Mouse (Mus musculus) CD4-positive, CD25-positive, alpha-beta regulatory T cell (primary cell): Measurements from ENCODE around the gene Lrig1. TPM values are rescaled to one million over a fixed set of nuclear protein-coding genes. Genes with fewer than 3 reads are reported as not detected.

Experiments used
- polyA plus RNA-seq: library from polyadenylated mRNA; unstranded; fragments of 100-300 nt; shearing (Covaris generic); gene quantifications from one replicate; pipeline ENCODE4 v1.2.1, GENCODE M21; 2017

Gene Lrig1
- polyA plus RNA-seq, result 117 TPM

DNA sequence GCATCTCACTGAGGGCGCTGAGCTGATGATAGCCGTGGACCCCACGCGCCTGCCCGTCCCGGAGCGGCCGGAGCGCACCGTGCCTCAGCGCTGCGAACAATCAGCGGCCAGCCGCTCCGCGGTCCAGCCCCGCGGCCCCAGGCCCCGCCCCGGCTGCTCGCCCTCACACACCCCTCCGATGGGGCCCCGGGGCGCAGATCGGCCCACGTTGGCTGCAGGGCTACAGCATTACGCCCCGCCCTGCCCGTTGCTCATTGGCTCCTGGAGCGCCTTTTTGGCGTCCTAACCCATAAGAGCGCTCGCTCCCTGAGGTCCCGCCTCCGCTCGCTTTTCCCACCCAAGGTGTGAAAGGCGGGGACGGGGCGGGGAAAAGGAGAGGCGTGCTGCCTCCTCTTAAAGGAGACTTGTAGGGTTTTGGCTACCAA lies at the start of gene Lrig1:
TSS of gene Lrig1 (minus strand) at position 92 of the 425 bp plus-strand sequence.

Other genes with a start within 250 kb of the Lrig1 start
- 7.5 TPM for gene Slc25a26, start 199.8 kb downstream of the Lrig1 start, polyA plus RNA-seq